Mouse (Mus musculus) E14TG2a.4 (cell line): Measurements from ENCODE around the gene Flnb.

Source experiments
- H3K27me3 ChIP-seq: 2 replicates; pipeline ENCODE4 v1.6.1; 2014; ENCODE audit warnings: low read length, control low read depth; ENCODE audit not compliant: insufficient read depth
- H3K36me3 ChIP-seq: 2 replicates; pipeline ENCODE4 v1.6.1; 2014; ENCODE audit warnings: low read length, control low read depth; ENCODE audit not compliant: insufficient read depth
- H3K4me1 ChIP-seq: replicated peaks from 2 replicates; pipeline ENCODE4 v1.6.1; 2014; ENCODE audit warnings: low read depth, low read length, control low read depth
- H3K4me3 ChIP-seq: replicated peaks from 2 replicates; pipeline ENCODE4 v1.5.1; 2014; ENCODE audit warnings: mild to moderate bottlenecking, low read length
- H3K9me3 ChIP-seq: 2 replicates; pipeline ENCODE4 v1.6.1; 2014; ENCODE audit warnings: low read length, control low read depth
- CTCF ChIP-seq: conservative IDR thresholded peaks from 2 replicates; pipeline ENCODE4 v1.5.1; 2014; ENCODE audit warnings: low read length
- NANOG ChIP-seq: IDR thresholded peaks from 2 replicates; pipeline ENCODE4 v1.6.1; 2014; ENCODE audit warnings: borderline replicate concordance, low read length, mixed read lengths
- POU5F1 ChIP-seq: IDR thresholded peaks from 2 replicates; pipeline ENCODE4 v1.6.1; 2014; ENCODE audit warnings: low read length, borderline replicate concordance

Flnb gene

DNA sequence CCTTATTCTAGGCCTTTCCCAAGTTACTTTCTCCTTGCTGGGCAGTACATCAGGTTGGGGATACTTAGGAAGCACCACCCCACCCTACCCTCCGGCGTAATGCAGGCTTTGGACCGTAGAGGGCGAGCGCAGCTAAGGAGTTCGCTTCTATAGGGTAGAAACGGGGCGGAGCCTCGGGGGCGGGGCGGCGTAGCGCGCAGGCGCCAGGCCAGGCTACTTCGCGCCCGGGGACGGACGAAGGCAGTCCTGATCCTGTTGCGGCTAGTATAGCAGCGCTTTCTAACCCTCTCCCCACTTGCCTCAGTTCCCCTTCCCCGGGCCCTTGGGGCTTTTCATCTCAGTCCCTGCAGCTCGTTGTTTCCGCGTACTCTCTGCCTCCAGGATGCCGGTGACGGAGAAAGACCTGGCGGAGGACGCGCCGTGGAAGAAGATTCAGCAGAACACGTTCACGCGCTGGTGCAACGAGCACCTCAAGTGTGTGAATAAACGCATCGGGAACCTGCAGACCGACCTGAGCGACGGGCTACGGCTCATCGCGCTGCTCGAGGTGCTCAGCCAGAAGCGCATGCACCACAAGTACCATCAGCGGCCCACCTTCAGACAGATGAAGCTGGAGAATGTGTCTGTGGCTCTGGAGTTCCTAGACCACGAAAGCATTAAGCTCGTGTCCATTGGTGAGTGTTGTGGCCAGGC is at the start of gene Flnb:
Flnb (plus strand) TSS at position 188 of the 693 bp plus-strand sequence.
- Histone ChIP-seq H3K4me3 (peak within 1 kb of the TSS; percentile 84), H3K27me3 (peaks cover 8% of the 10 kb centered on the region), H3K9me3 (no peaks in the 10 kb centered on the region), H3K36me3 (peaks cover 25% of the 10 kb centered on the region), H3K4me1 (peaks cover 49% of the 10 kb centered on the region)
- TF ChIP-seq NANOG (no peak), CTCF (peak; percentile 36; the same call in 1 of the 2 replicates), POU5F1 (no peak)

- H3K4me1 ChIP-seq: no peaks in the 10 kb centered on the region
- H3K36me3 ChIP-seq: no peaks in the 10 kb centered on the region
- 0 out of 2 replicates have a peak overlapping the region, but pooled peaks have one; percentile 26 for H3K4me3 ChIP-seq
- no peaks in the 10 kb centered on the region for H3K9me3 ChIP-seq
- TF ChIP-seq NANOG: no peak
- TF ChIP-seq POU5F1: no peak
- TF ChIP-seq CTCF: no peak
- 0 out of 2 replicates have a peak, but pooled peaks cover 8% of the 10 kb centered on the region for H3K27me3 ChIP-seq
Observed at GRCm38 (mm10) chr14:7773714-7774389, 43.9 kb upstream of the Flnb start.

GRCm38 (mm10) chr14:7786073-7786472 is 31.7 kb upstream of the Flnb start:
- Histone ChIP-seq H3K36me3 (peaks cover 11% of the 10 kb centered on the region; the same call in 1 of the 2 replicates), H3K4me1 (no peaks in the 10 kb centered on the region), H3K27me3 (no peaks in the 10 kb centered on the region), H3K4me3 (no peak overlapping the region), H3K9me3 (peaks cover 44% of the 10 kb centered on the region)
- no peak for TF ChIP-seq NANOG
- no peak for TF ChIP-seq POU5F1
- no peak for TF ChIP-seq CTCF

DNA sequence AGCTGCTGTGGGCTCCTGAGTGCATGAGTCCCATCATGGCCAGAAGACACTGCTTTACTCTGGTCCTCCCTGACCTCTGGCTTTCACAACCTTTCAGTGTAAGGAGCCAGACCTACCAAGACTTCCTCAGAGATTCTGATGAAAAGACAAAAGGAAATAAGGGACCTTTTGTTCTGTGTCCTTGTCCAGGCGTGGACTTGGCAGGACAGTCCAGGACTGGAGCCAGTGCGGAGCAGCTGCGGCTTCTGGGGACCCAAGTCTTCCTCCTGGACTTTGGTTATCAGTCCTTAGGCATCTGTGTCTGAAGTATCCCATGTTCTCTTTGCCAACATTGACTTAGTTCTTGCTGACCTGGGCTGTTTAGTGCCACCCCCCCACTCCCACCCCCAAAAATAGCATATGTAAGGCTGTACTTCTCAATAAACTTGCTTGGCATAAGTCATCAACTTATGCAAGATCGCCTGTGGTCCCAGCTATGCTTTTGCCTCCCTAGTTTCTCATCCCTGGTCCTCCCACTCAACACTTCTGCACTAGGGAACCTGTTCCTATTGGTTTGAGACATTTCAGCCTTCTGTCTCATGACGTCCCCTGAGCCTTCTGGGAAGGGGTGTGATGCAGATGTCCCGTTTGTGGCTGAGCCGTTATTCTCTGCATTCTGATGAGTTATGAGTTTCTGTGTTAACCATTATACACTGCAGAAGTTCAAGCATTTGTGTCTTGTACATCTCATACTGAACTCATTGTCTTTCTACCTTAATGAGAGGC is 28.3 kb upstream of the Flnb start:
- TF ChIP-seq CTCF (no peak), NANOG (no peak), POU5F1 (no peak)
- H3K36me3 ChIP-seq: peaks cover 11% of the 10 kb centered on the region; the same call in 1 of the 2 replicates
- peaks cover 7% of the 10 kb centered on the region for H3K4me1 ChIP-seq
- H3K4me3 ChIP-seq: peak overlapping the region; percentile 32; the same call in 1 of the 2 replicates
- peaks cover 51% of the 10 kb centered on the region for H3K9me3 ChIP-seq
- H3K27me3 ChIP-seq: no peaks in the 10 kb centered on the region

GRCm38 (mm10) chr14:7791061-7791531 is 26.7 kb upstream of the Flnb start:
- TF ChIP-seq CTCF (no peak), NANOG (no peak), POU5F1 (no peak)
- H3K36me3 ChIP-seq: peaks cover 11% of the 10 kb centered on the region; the same call in 1 of the 2 replicates
- no peaks in the 10 kb centered on the region for H3K27me3 ChIP-seq
- H3K4me3 ChIP-seq: peak overlapping the region; percentile 71
- H3K9me3 ChIP-seq: peaks cover 48% of the 10 kb centered on the region
- H3K4me1 ChIP-seq: peaks cover 7% of the 10 kb centered on the region

GRCm38 (mm10) chr14:7791532-7792159 is 26.1 kb upstream of the Flnb start, which contains the start of gene Gm26661:
TSS of gene Gm26661 (plus strand) at chr14:7791587.
- Histone ChIP-seq H3K4me3 (peak within 1 kb of the TSS; percentile 71), H3K9me3 (peaks cover 47% of the 10 kb centered on the region), H3K36me3 (peaks cover 11% of the 10 kb centered on the region; the same call in 1 of the 2 replicates), H3K27me3 (no peaks in the 10 kb centered on the region), H3K4me1 (peaks cover 7% of the 10 kb centered on the region)
- TF ChIP-seq NANOG (no peak), POU5F1 (no peak), CTCF (no peak)

- H3K9me3 ChIP-seq: peaks cover 11% of the 10 kb centered on the region; the same call in 1 of the 2 replicates
- H3K27me3 ChIP-seq: no peaks in the 10 kb centered on the region
- peaks cover 7% of the 10 kb centered on the region for H3K4me1 ChIP-seq
- H3K36me3 ChIP-seq: no peaks in the 10 kb centered on the region
- TF ChIP-seq CTCF (no peak), NANOG (no peak), POU5F1 (no peak)
- no peak overlapping the region for H3K4me3 ChIP-seq
Observed at GRCm38 (mm10) chr14:7795961-7796360, 21.8 kb upstream of the Flnb start.
